ENCODE assay signal across 13 mouse cellular contexts in genomic region chr10:8428787-8429778, GRCm38 (mm10).
DNase-seq lines count a peak whose midpoint lies in the region; ATAC-seq and TF ChIP-seq lines count a peak whose summit lies in the region.
"Had no signal": no experiment of that assay in that cellular context is flagged by ENCODE, and none has a peak within 500 bp of the region (broad histone marks: within the 10 kb centered on the region; RNA-seq: fewer than 3 reads in every experiment).

No protein-coding gene starts in this region.

- WGBS in cerebellum, adult 2 months, result 24% methylated on average over 13 of the region's 13 CpGs
- WGBS in kidney, embryonic 16.5 days, result 71% methylated on average over 13 of the region's 13 CpGs

- no peak for TF ChIP-seq POLR2A in cerebellum, adult 2 months (IDR thresholded peaks at IDR 0.05; ENCODE audit: borderline replicate concordance, insufficient read depth, low read length)

- no peak overlapping the region for H3K9ac ChIP-seq in kidney, embryonic 16.5 days (replicated peaks; ENCODE audit: low read length)
- H3K9ac ChIP-seq: embryonic facial prominence, embryonic 13.5 days; limb, embryonic 15.5 days had no signal

- no peak for TF ChIP-seq CTCF in cerebellum, adult 2 months (IDR thresholded peaks at IDR 0.05; ENCODE audit: borderline replicate concordance, insufficient read depth, low read depth, low read length)

- H3K27me3 ChIP-seq in cerebellum, adult 2 months (ENCODE audit: control insufficient read depth, insufficient read depth, low read length), result no peaks in the 10 kb centered on the region
- H3K27me3 ChIP-seq in kidney, embryonic 16.5 days (ENCODE audit: insufficient read depth, low read length), result no peaks in the 10 kb centered on the region
- H3K27me3 ChIP-seq: embryonic facial prominence, embryonic 13.5 days; limb, embryonic 15.5 days had no signal

- no peak overlapping the region for H3K4me3 ChIP-seq in cerebellum, adult 2 months (replicated peaks; ENCODE audit: insufficient read depth, low read depth, low read length)
- no peak overlapping the region for H3K4me3 ChIP-seq in kidney, embryonic 16.5 days (ENCODE audit: low read length)
- H3K4me3 ChIP-seq: embryonic facial prominence, embryonic 13.5 days; gastrocnemius, adult 2 months; limb, embryonic 15.5 days had no signal

- H3K9me3 ChIP-seq in kidney, embryonic 16.5 days (ENCODE audit: low read length), result no peaks in the 10 kb centered on the region
- H3K9me3 ChIP-seq: embryonic facial prominence, embryonic 13.5 days; limb, embryonic 15.5 days had no signal

- intact Hi-C loops in heart, postnatal 25 days (cut with DNase I), result no loop called here
- intact Hi-C loops in left cerebral cortex, postnatal 25 days (cut with DNase I), result no loop called here

- no peak for ATAC-seq in kidney, embryonic 16.5 days (ENCODE audit: low FRiP score, low TSS enrichment)

- H3K4me2 ChIP-seq in kidney, embryonic 16.5 days (replicated peaks; ENCODE audit: low read depth, low read length), result no peak overlapping the region
- H3K4me2 ChIP-seq: embryonic facial prominence, embryonic 13.5 days; limb, embryonic 15.5 days had no signal

- peak overlapping the region; percentile 54 for H3K27ac ChIP-seq in cerebellum, adult 2 months (ENCODE audit: insufficient read depth, low read length)
- no peak overlapping the region for H3K27ac ChIP-seq in kidney, embryonic 16.5 days (ENCODE audit: low read length)
- H3K27ac ChIP-seq: embryonic facial prominence, embryonic 13.5 days; gastrocnemius, adult 2 months; limb, embryonic 15.5 days had no signal

- peaks cover 28% of the 10 kb centered on the region for H3K4me1 ChIP-seq in cerebellum, adult 2 months (ENCODE audit: control insufficient read depth, insufficient read depth, low read length)
- H3K4me1 ChIP-seq in kidney, embryonic 16.5 days (ENCODE audit: insufficient read depth, low read length), result 0 out of 2 replicates have a peak, but pooled peaks cover 3% of the 10 kb centered on the region

- no peaks in the 10 kb centered on the region for H3K36me3 ChIP-seq in kidney, embryonic 16.5 days (ENCODE audit: insufficient read depth, low read length)
- H3K36me3 ChIP-seq: embryonic facial prominence, embryonic 13.5 days; limb, embryonic 15.5 days had no signal

- DNase-seq in heart, postnatal 4 days, result peak; percentile 11
- no peak for DNase-seq in heart, postnatal 25 days (ENCODE audit: low spot score)
- peak; percentile 86 for DNase-seq in brain, adult 2 months (ENCODE audit: low read depth, low spot score)
- peak; percentile 77 to 85 for DNase-seq in cerebellum, adult 2 months
- peak; percentile 27 to 40 for DNase-seq in left cerebral cortex, postnatal 25 days (ENCODE audit: low spot score in 2 of 2)
- no peak for DNase-seq in kidney, adult 8-10 months
- no peak for DNase-seq in kidney, adult 11 months
- DNase-seq: gastrocnemius, adult 2 months; kidney, postnatal 10 days; lung, postnatal 14 days had no signal

Comparison
In these comparisons a context has a peak if more than half of its experiments do, and no peak if none do; other contexts are left out.
1. DNase-seq: peak in heart, postnatal 4 days (single experiment), brain, adult 2 months (single experiment), cerebellum, adult 2 months (2 of 2) and left cerebral cortex, postnatal 25 days (2 of 2); none in heart, postnatal 25 days (single experiment), kidney, adult 8-10 months (0 of 2) and kidney, adult 11 months (single experiment).